Mouse (Mus musculus) ES-E14 (cell line): ENCODE results near the gene Adam8. TPM values are rescaled to one million over a fixed set of nuclear protein-coding genes. Genes with fewer than 3 reads are reported as not detected.
A peak's percentile ranks its signal among the peaks of the same experiment; 100 is the strongest.

Source experiments
- DNase-seq: peaks from one replicate; pipeline ENCODE4 v3.0.0-alpha.2; 2013; ENCODE audit warnings: low read depth, low spot score
- H3K27ac ChIP-seq: 2 replicates; pipeline ENCODE4 v1.5.1; 2012; ENCODE audit warnings: low read depth, mild to moderate bottlenecking, low read length, moderate library complexity, mixed read lengths; ENCODE audit not compliant: poor library complexity, insufficient read depth, severe bottlenecking
- H3K36me3 ChIP-seq: 2 replicates; pipeline ENCODE4 v1.6.1; 2012; ENCODE audit warnings: mild to moderate bottlenecking, low read length, moderate library complexity, mixed read lengths; ENCODE audit not compliant: control insufficient read depth, poor library complexity, insufficient read depth, severe bottlenecking
- H3K4me1 ChIP-seq, 2 experiments: fragments of 150-350 bp in 1 of 2; sonication (generic) in 1 of 2; 2 replicates each; pipeline ENCODE4 v1.6.1; 2012; ENCODE audit warnings: low read length in 2 of 2, mild to moderate bottlenecking in 1 of 2, mixed read lengths in 1 of 2; ENCODE audit not compliant: control insufficient read depth in 2 of 2, insufficient read depth in 2 of 2, poor library complexity in 1 of 2
- H3K4me3 ChIP-seq, 2 experiments: fragments of 150-350 bp in 1 of 2; sonication (generic) in 1 of 2; 2 replicates each; pipeline ENCODE4 v1.5.1; 2012; ENCODE audit warnings: low read length in 2 of 2, low read depth in 1 of 2, mild to moderate bottlenecking in 1 of 2, mixed read lengths in 1 of 2; ENCODE audit not compliant: insufficient read depth in 1 of 2, poor library complexity in 1 of 2, severe bottlenecking in 1 of 2
- H3K9ac ChIP-seq: 2 replicates; pipeline ENCODE4 v1.6.1; 2012; ENCODE audit warnings: low read depth, mild to moderate bottlenecking, low read length, mixed read lengths; ENCODE audit not compliant: poor library complexity, insufficient read depth, severe bottlenecking
- H3K9me3 ChIP-seq: fragments of 150-350 bp; sonication (generic); 2 replicates; pipeline ENCODE4 v1.6.1; 2012; ENCODE audit warnings: low read depth, mild to moderate bottlenecking, low read length; ENCODE audit not compliant: control insufficient read depth, insufficient read depth
- CHD2 ChIP-seq: IDR thresholded peaks from 2 replicates; pipeline ENCODE4 v1.6.1; 2014; ENCODE audit warnings: mild to moderate bottlenecking, low read depth, low read length, inconsistent platforms
- HCFC1 ChIP-seq: IDR thresholded peaks from 2 replicates; pipeline ENCODE4 v1.6.1; 2012; ENCODE audit warnings: low read length, inconsistent platforms, borderline replicate concordance; ENCODE audit not compliant: insufficient read depth
- MAFK ChIP-seq: IDR thresholded peaks from 2 replicates; pipeline ENCODE4 v1.6.1; 2014; ENCODE audit warnings: mild to moderate bottlenecking, low read depth, low read length, inconsistent platforms; ENCODE audit not compliant: insufficient read depth
- ZC3H11A ChIP-seq: IDR thresholded peaks from 2 replicates; pipeline ENCODE4 v1.6.1; 2012; ENCODE audit warnings: low read depth, mild to moderate bottlenecking, inconsistent platforms, low read length, borderline replicate concordance
- ZNF384 ChIP-seq: IDR thresholded peaks from 2 replicates; pipeline ENCODE4 v1.6.1; 2012; ENCODE audit warnings: low read depth, low read length, inconsistent platforms
- in situ Hi-C, 2 experiments: fragments of 600-800 bp; cut with MboI; formaldehyde crosslinking; loops; one replicate each; pipeline ENCODE4 v1.15.1; 2025; ENCODE audit warnings: low sequenced_read_pairs in 2 of 2, inconsistent platforms in 1 of 2; ENCODE audit not compliant: unreplicated experiment in 2 of 2
- total RNA-seq: library from RNA; depleted of rRNA; stranded (reverse); fragments of 300-350 nt; gene quantifications from 2 replicates; pipeline ENCODE4 v1.2.3, GENCODE M21; 2012

The Adam8 gene
- total RNA-seq, 1 experiment: 8.3 TPM

GRCm38 (mm10) chr7:139956658-139957057 lies 35.7 kb downstream of the Adam8 start:
- no peak overlapping the region for H3K27ac ChIP-seq
- TF ChIP-seq MAFK: no peak
- TF ChIP-seq HCFC1: no peak
- TF ChIP-seq CHD2: no peak
- no peak for TF ChIP-seq ZC3H11A
- TF ChIP-seq ZNF384: no peak
- H3K9ac ChIP-seq: no peak overlapping the region
- peaks cover 18% of the 10 kb centered on the region for H3K36me3 ChIP-seq
- no peak overlapping the region for H3K4me3 ChIP-seq
- H3K4me1 ChIP-seq: peaks cover 4 to 23% of the 10 kb centered on the region in 2 experiments; a peak in 3 of 4 replicates
- in situ Hi-C loops: no loop called here
- H3K9me3 ChIP-seq: no peaks in the 10 kb centered on the region
- DNase-seq: no peak

DNA sequence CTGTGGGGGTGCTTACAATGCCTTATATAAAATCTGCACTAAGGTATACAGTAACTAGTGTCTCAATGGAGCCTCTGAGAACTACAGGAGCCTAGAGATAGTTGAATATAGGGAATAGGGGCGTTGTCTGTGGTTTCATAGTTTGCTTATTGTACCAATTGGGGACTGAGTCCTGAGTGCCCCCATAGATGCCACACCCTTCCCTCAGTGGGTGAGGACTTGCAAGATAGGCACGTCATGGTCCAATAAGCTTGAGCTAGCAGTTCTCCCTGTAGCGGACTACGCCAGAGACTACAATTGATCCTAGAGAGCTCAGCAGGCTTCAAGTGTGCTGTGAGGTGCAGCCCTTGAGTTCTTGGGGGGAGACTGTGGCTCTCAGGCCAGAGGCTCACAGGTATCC lies 36.9 kb downstream of the Adam8 start:
- peaks cover 4 to 23% of the 10 kb centered on the region in 2 experiments; a peak in 3 of 4 replicates for H3K4me1 ChIP-seq
- no peak overlapping the region for H3K9ac ChIP-seq
- in situ Hi-C loops: no loop called here
- H3K36me3 ChIP-seq: peaks cover 18% of the 10 kb centered on the region
- H3K27ac ChIP-seq: no peak overlapping the region
- DNase-seq: no peak
- no peak overlapping the region for H3K4me3 ChIP-seq
- H3K9me3 ChIP-seq: no peaks in the 10 kb centered on the region
- TF ChIP-seq CHD2 (no peak), MAFK (no peak), ZNF384 (no peak), ZC3H11A (no peak), HCFC1 (no peak)

GRCm38 (mm10) chr7:139951991-139952633 lies 40.2 kb downstream of the Adam8 start:
- H3K9me3 ChIP-seq: no peaks in the 10 kb centered on the region
- H3K4me3 ChIP-seq: peak overlapping the region in 1 of 2 experiments; percentile 78; a peak in 1 of 4 replicates
- peaks cover 3 to 23% of the 10 kb centered on the region in 2 experiments; a peak in 2 of 4 replicates for H3K4me1 ChIP-seq
- H3K27ac ChIP-seq: no peak overlapping the region
- in situ Hi-C loops: no loop called here
- no peak for DNase-seq
- TF ChIP-seq ZC3H11A (no peak), HCFC1 (no peak), ZNF384 (no peak), MAFK (no peak), CHD2 (no peak)
- H3K36me3 ChIP-seq: peaks cover 22% of the 10 kb centered on the region
- no peak overlapping the region for H3K9ac ChIP-seq

- peak overlapping the region; percentile 67 for H3K9ac ChIP-seq
Measured at GRCm38 (mm10) chr7:139951079-139951478, 41.3 kb downstream of the Adam8 start.

More at GRCm38 (mm10) chr7:139951079-139951478, 41.3 kb downstream of the Adam8 start:
- Histone ChIP-seq H3K9me3 (no peaks in the 10 kb centered on the region), H3K36me3 (peaks cover 22% of the 10 kb centered on the region), H3K4me3 (peak overlapping the region; percentile 78 to 81), H3K4me1 (peaks cover 3 to 16% of the 10 kb centered on the region in 2 experiments; a peak in 2 of 4 replicates), H3K27ac (peak overlapping the region; percentile 96)
- DNase-seq: no peak
- in situ Hi-C loops: no loop called here
- TF ChIP-seq ZNF384 (no peak), CHD2 (no peak), HCFC1 (no peak), ZC3H11A (no peak), MAFK (no peak)
